Mouse (Mus musculus) hindbrain, embryonic 10.5 days (tissue): ENCODE data around the gene Ndufb10. TPM values are rescaled to one million over a fixed set of nuclear protein-coding genes. Genes with fewer than 3 reads are reported as not detected.
"Not testable (repeated sequence)": the region's sequence is repeated elsewhere in the genome, so short reads cannot be mapped to it uniquely, and the experiment has no call there.

Experiments used
- DNase-seq: peaks from one replicate; pipeline ENCODE4 v3.0.0-alpha.2; 2017; ENCODE audit warnings: low spot score
- H3K27ac ChIP-seq: fragments of 300-500 bp; sonication (generic); 2 replicates; pipeline ENCODE4 v1.5.1; 2016; ENCODE audit warnings: mild to moderate bottlenecking, moderate library complexity
- H3K27me3 ChIP-seq: fragments of 300-500 bp; sonication (generic); 2 replicates; pipeline ENCODE4 v1.6.1; 2016; ENCODE audit warnings: mild to moderate bottlenecking; ENCODE audit not compliant: poor library complexity, insufficient read depth, severe bottlenecking
- H3K36me3 ChIP-seq: fragments of 300-500 bp; sonication (generic); 2 replicates; pipeline ENCODE4 v1.6.1; 2016; ENCODE audit warnings: mild to moderate bottlenecking, moderate library complexity
- H3K4me1 ChIP-seq: fragments of 300-500 bp; sonication (generic); replicated peaks from 2 replicates; pipeline ENCODE4 v1.6.1; 2016; ENCODE audit warnings: mild to moderate bottlenecking
- H3K4me3 ChIP-seq: fragments of 300-500 bp; sonication (generic); 2 replicates; pipeline ENCODE4 v1.5.1; 2016; ENCODE audit warnings: mild to moderate bottlenecking, moderate library complexity
- H3K9me3 ChIP-seq: fragments of 300-500 bp; sonication (generic); 2 replicates; pipeline ENCODE4 v1.6.1; 2016; ENCODE audit warnings: mild to moderate bottlenecking, moderate library complexity
- WGBS: fragments of 180-500 bp; shearing (Covaris S2); methylation state at CpG from one replicate; pipeline ENCODE4 v1.1.7; 2016; 5-methylcytosine and 5-hydroxymethylcytosine counted together
- polyA plus RNA-seq: library from polyadenylated mRNA; unstranded; fragments of >200 nt; fragmentation: Nextera tagmentation; extraction: Ambion mirVana; gene quantifications from 2 replicates; pipeline ENCODE4 v1.2.1, GENCODE M21; 2016

Gene Ndufb10
- polyA plus RNA-seq, 1 experiment from 2014 or later = 240 TPM

DNA sequence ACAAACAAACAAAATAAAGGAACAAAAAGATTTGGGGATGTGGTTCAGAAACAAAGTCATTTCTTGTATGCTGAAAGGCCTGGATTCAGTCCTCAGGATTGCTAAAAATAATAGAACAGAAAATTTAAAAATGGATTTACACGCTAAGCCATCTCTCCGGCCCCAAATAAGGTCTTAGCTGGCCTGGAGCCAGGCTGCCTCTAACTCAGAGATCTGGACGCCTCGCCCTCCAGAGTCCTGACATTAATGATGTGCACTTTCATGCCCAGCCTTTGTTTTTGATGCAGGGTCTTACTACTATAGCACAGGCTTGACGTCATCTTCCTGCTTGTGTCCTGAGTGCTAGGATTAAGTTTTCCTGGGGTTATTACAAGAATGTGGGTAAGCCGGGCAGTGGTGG is 4.8 kb upstream of the Ndufb10 start:
- DNase-seq = no peak
- Histone ChIP-seq H3K27me3 (0 out of 2 replicates have a peak, but pooled peaks cover 13% of the 10 kb centered on the region), H3K4me1 (peaks cover 4% of the 10 kb centered on the region; the same call in 1 of the 2 replicates), H3K27ac (no peak overlapping the region), H3K9me3 (no peaks in the 10 kb centered on the region), H3K36me3 (no peaks in the 10 kb centered on the region), H3K4me3 (no peak overlapping the region)
- WGBS = 85% methylated on average over 6 of the region's 6 CpGs

DNA sequence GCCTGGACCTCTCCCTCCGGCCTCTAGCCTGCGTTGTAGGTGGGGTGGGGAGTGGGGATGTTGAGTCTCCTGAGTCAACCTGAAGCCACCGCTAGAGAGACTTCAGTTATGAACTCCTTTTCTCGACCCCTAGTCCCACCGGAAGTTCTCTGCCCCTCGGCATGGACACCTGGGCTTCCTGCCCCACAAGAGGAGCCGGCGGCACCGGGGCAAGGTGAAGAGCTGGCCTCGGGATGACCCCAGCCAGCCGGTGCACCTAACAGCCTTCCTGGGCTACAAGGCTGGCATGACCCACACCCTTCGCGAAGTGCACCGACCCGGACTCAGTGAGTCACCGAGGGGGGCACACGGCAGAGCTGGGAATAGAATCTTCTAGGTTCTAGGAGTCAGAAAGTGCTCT is 3.9 kb upstream of the Ndufb10 start:
- WGBS = 73% methylated on average over 17 of the region's 17 CpGs
- Histone ChIP-seq H3K36me3 (no peaks in the 10 kb centered on the region), H3K27ac (no peak overlapping the region), H3K4me3 (no peak overlapping the region), H3K27me3 (0 out of 2 replicates have a peak, but pooled peaks cover 5% of the 10 kb centered on the region), H3K4me1 (peaks cover 11% of the 10 kb centered on the region), H3K9me3 (no peaks in the 10 kb centered on the region)
- no peak for DNase-seq

DNA sequence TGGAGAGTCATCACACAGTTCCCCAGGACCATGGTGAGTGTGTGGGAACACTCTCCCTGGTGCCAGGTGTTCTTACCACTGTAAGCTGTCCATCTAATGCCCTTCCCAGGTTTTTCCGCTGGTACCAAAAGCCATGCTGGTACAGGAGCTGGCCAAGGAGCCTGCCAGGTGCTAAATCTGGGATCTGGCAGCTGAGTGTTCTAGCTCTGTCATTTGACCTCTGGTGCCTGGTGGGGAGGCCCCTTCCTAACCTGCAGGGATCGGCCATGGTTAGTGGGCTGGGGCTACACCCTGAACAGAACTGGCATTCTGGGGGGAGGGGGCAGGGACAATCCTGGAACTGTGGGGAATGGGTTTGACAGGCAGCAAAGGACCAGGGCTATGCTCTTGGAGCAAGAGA is 3.3 kb upstream of the Ndufb10 start, which contains the start of gene Rpl3l:
Rpl3l (plus strand) TSS at position 203 of the 400 bp plus-strand sequence.
- peaks cover under 1% of the 10 kb centered on the region for H3K36me3 ChIP-seq
- H3K27me3 ChIP-seq = 0 out of 2 replicates have a peak, but pooled peaks cover 5% of the 10 kb centered on the region
- no peak within 1 kb of the TSS for H3K4me3 ChIP-seq
- H3K4me1 ChIP-seq = peaks cover 16% of the 10 kb centered on the region
- H3K27ac ChIP-seq = no peak within 1 kb of the TSS
- no peak for DNase-seq
- H3K9me3 ChIP-seq = no peaks in the 10 kb centered on the region
- 79% methylated on average over 2 of the region's 2 CpGs for WGBS

DNA sequence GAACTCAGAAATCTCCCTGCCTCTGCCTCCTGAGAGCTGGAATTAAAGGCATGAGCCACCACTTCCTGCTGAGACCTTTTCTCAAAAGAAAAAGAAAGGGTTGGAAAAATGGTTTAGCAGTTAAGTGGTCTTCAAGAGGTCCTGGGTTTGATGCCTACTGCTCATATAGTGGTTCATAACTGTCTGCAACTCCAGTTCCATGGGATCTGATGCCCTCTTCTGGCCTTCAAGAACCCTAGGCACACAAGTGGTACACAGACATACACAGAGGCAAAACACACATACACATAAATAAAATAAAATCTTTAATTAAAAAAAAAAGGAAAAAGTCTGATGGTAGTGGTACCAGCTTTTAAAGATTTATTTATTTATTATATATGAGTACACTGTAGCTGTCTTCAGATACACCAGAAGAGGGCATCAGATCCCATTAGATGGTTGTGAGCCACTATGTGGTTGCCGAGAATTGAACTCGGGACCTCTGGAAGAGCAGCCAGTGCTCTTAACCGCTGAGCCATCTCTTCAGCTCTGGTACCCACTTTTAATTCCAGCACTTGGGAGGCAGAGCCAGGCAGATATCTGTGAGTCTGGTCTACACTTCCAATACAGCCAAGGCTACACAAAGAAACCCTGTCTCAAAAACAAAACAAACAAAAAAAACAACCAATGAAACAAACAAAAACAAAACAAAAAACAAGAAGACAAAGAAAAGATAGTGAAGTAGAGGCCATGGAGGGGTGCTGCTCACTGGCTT is 1.5 kb upstream of the Ndufb10 start:
- Histone ChIP-seq H3K9me3 (no peaks in the 10 kb centered on the region), H3K36me3 (peaks cover 18% of the 10 kb centered on the region), H3K27ac (no peak overlapping the region), H3K4me3 (no peak overlapping the region), H3K27me3 (0 out of 2 replicates have a peak, but pooled peaks cover 5% of the 10 kb centered on the region), H3K4me1 (peaks cover 32% of the 10 kb centered on the region)
- DNase-seq = no peak
- 76% methylated on average over 3 of the region's 3 CpGs for WGBS

DNA sequence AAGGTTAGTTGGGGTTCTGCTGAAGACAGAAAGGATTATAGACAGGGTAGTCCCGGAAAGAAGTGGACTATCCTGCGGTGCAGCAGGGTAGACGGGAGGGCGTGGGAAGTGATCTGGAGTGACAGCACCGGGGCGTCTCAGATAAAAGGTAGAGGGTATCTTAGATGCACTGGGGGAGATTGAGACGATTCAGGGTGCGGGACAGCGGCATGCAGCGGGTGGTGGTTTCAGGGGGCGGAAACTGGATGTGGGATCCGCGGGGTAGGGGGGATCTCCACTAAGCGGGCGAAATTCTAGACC is 447 bp downstream of the Ndufb10 start:
- Histone ChIP-seq H3K9me3 (no peaks in the 10 kb centered on the region), H3K4me1 (peaks cover 35% of the 10 kb centered on the region), H3K27me3 (0 out of 2 replicates have a peak, but pooled peaks cover 5% of the 10 kb centered on the region), H3K36me3 (peaks cover 21% of the 10 kb centered on the region), H3K4me3 (peak overlapping the region; percentile 82), H3K27ac (peak overlapping the region; percentile 88)
- WGBS = under 1% methylated on average over 15 of the region's 15 CpGs
- DNase-seq = no peak

DNA sequence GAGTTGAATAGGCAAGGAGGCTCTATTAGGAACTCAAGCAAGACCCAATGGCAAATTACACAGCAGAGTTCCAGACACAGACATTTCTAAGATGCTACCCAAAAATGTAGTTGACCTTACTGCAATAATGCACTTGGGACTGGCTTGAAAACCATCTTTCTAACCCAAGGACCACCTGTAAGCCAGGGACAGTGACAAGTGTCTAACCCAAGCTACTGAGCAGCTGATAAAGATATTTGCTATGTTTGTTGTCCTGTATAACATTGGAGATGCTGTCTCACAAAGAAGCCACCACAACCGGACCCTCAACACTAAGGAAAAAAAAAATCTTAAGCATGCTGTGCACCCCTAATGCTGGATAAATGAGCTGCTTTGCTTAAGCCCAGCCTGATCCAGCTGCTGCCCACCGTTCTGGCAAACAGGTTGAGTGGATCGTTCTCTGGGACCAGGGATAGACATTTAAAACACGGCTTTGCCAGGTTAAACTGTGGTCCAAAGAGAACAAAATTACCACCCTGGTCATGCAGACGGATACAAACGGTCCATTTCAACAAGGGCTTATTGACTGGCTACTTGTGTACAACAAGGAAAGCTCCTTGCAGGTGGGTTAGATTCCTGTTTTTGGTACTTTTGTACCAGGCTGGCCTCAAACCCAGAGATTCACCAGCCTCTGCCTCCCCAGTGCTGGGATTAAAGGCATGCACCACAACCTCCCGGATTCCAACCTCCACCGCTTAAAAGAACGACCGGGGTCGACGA is 977 bp downstream of the Ndufb10 start:
- DNase-seq = peak; percentile 11
- Histone ChIP-seq H3K9me3 (no peaks in the 10 kb centered on the region), H3K4me1 (peaks cover 41% of the 10 kb centered on the region), H3K27me3 (0 out of 2 replicates have a peak, but pooled peaks cover 3% of the 10 kb centered on the region), H3K27ac (peak overlapping the region; percentile 88), H3K36me3 (peaks cover 26% of the 10 kb centered on the region), H3K4me3 (peak overlapping the region; percentile 82)
- WGBS = 5% methylated on average over 12 of the region's 12 CpGs

DNA sequence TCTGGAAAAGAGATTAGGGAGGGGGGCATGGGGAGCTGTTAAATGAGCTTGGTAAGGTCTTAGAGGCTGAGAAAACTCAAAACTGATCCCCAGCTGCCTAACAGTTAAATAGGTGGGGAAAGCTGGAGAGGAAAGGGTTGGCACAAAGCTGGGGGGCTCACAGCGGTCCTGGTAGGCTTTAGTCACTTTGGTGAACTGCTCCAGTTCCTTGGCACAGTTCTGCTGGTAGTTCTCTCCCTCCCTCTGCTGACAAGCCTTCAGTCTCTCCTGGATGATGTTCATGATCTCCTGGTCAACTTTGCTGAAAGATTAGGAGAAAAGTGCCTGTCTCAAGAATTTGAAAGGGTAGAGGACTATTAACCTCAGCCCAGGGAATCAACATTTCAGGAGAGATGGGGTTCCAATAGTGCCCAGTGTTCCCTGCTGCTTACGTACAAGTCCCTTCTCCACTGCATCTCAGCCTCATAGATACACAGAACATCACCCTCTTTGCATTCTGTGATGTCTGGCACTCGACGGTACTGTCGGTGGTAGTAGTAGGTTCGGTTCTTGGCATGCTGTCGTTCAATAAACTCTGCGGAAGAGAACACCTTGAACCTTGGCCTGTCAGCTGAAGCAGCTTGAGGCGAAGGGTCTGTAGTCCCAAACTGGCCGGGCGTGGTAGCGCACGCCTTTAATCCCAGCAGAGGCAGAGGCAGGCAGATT is 1.9 kb downstream of the Ndufb10 start:
- Histone ChIP-seq H3K27ac (no peak overlapping the region), H3K9me3 (no peaks in the 10 kb centered on the region), H3K36me3 (peaks cover 35% of the 10 kb centered on the region), H3K4me3 (peak overlapping the region; percentile 82), H3K4me1 (peaks cover 44% of the 10 kb centered on the region), H3K27me3 (no peaks in the 10 kb centered on the region)
- 37% methylated on average over 13 of the region's 13 CpGs for WGBS
- peak; percentile 23 for DNase-seq

DNA sequence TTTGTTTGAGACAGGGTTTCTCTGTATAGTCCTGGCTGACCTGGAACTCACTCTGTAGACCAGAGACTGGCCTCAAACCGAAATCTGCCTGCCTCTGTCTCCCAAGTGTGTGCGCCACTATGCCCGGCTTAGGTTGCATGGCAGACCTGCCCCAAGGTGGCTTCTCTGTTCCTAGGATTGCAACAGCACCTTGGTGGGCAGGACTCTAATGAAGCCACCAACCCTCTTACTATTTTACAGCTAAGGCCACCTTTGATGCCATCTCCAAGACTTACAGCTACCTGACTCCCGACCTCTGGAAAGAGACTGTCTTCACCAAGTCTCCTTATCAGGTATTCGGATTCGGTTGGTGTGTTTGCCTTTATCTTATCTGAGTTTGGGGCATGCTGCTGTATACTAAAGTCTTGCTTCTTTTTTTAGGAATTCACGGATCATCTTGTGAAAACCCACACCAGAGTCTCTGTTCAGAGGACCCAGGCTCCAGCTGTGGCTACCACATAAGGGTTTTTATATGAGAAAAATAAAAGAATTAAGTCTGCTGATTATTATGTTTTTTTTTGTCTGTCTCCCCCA is 2.8 kb downstream of the Ndufb10 start:
- Histone ChIP-seq H3K4me1 (peaks cover 44% of the 10 kb centered on the region), H3K36me3 (peaks cover 44% of the 10 kb centered on the region), H3K4me3 (peak overlapping the region; percentile 82)
- DNase-seq, H3K9me3 ChIP-seq, H3K27me3 ChIP-seq, H3K27ac ChIP-seq: not testable (repeated sequence)
- WGBS = 70% methylated on average over 7 of the region's 7 CpGs

DNA sequence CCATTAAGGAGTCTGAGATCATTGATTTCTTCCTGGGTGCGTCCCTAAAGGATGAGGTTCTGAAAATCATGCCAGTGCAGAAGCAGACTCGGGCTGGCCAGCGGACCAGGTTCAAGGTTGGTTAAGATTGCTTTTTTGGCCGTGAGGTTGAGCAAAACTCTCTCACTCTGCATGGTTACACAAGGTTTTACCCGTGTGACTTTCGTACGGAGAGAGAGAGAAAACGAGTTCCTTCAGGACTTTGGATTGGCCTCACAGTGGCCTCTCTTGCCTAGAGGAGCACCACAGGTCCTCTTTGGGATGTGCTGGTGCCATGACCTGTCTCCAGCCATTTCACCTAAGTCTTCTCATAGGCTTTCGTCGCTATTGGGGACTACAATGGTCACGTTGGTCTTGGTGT is 3.7 kb downstream of the Ndufb10 start:
- Histone ChIP-seq H3K4me1 (peaks cover 44% of the 10 kb centered on the region), H3K27ac (peak overlapping the region; percentile 94), H3K4me3 (peak overlapping the region; percentile 82), H3K36me3 (peaks cover 53% of the 10 kb centered on the region)
- H3K9me3 ChIP-seq, H3K27me3 ChIP-seq: not testable (repeated sequence)
- peak; percentile 14 for DNase-seq
- 1% methylated on average over 11 of the region's 11 CpGs for WGBS

DNA sequence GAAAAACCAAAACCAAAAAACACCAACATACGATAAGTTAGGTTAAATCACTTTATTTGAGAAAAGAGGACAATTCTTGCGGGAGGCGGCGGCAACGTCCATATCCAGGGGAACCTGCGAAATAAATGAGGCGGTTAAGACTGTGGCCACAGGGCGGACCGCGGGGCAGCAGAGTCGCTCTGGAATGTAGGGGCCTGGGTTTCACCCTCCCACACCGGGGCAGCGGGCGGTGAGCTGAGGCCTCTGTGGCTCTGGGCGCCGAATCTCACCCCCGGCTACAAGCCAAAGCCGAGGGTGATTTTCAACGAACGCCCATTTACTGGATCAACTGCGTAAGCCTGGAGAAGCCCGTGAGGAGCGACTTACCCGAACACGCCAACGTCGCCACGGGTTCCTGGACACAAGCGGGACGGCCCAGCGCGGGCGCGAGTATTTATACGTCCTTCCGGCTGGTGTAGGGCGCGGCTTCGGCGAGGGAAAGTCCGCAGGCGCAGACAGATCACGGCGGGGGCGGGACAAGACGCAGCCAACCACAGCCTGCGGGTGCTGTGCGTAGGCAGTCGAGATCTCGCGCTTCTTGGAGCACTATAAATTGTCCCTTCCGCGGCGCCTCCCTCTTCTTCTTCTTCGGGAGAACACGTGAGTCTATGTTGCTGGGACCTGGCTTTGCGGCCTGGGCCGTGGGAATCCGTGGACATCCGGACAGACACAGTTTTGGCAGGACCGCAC is 4.6 kb downstream of the Ndufb10 start:
- Histone ChIP-seq H3K9me3 (no peaks in the 10 kb centered on the region), H3K27ac (peak overlapping the region; percentile 94), H3K4me1 (peaks cover 44% of the 10 kb centered on the region), H3K27me3 (no peaks in the 10 kb centered on the region), H3K4me3 (peak overlapping the region; percentile 82), H3K36me3 (peaks cover 56% of the 10 kb centered on the region)
- WGBS = under 1% methylated on average over 61 of the region's 61 CpGs
- peak; percentile 99 for DNase-seq

DNA sequence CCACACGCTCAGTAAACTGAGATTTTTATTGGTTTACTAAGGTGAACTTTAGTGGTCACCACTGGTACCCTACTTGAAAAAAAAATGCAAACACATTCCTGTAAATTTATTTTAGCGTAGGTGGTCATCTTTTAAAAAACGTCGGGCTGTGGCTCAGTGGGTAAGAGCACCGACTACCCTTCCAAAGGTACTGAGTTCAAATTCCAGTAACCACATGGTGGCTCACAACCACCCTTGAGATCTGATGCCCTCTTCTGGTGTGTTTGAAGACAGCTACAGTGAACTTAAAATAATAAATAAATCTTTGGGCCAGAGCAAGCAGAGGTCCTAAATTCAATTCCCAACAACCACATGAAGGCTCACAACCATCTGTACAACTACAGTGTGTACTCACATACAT is 5.3 kb downstream of the Ndufb10 start:
- H3K36me3 ChIP-seq = peaks cover 56% of the 10 kb centered on the region
- peak overlapping the region; percentile 82 for H3K4me3 ChIP-seq
- H3K27me3 ChIP-seq, H3K9me3 ChIP-seq, DNase-seq: not testable (repeated sequence)
- WGBS = 65% methylated on average over 5 of the region's 5 CpGs
- H3K27ac ChIP-seq = peak overlapping the region; percentile 94
- peaks cover 40% of the 10 kb centered on the region for H3K4me1 ChIP-seq

DNA sequence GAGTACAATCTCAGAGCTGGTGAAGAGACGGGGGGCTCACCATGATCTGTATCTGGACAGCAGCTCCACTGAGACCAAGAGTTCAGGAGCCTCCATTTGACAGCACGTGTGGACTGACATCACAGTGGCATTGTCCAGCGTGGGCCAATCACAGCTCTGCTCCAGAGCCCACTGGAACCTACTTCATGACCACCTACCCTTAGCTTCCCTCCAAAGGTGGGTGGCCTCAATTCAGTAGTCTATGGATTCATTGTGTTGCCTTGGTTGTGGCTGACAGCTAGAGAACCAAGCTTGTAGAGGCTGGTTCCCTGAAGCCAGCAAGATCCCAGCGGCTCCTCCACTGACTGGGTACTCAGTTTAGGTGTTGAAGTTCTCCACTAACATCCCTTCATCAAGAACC is 6.3 kb downstream of the Ndufb10 start, which contains the start of the genes Rnf151 and Rps2:
Rnf151 (minus strand) TSS at position 121 of the 400 bp plus-strand sequence.
Rps2 (plus strand) TSS at position 174 of the 400 bp plus-strand sequence.
- Histone ChIP-seq H3K36me3 (peaks cover 56% of the 10 kb centered on the region), H3K27ac (0 out of 2 replicates have a peak within 1 kb of the TSS, but pooled peaks have one; percentile 94), H3K4me1 (peaks cover 31% of the 10 kb centered on the region), H3K27me3 (no peaks in the 10 kb centered on the region), H3K9me3 (no peaks in the 10 kb centered on the region), H3K4me3 (peak within 1 kb of the TSS; percentile 82)
- DNase-seq = no peak
- 84% methylated on average over 4 of the region's 4 CpGs for WGBS
